Mouse (Mus musculus) limb, embryonic 13.5 days (tissue): ENCODE results near the gene Snorc. TPM values are rescaled to one million over a fixed set of nuclear protein-coding genes. Genes with fewer than 3 reads are reported as not detected.

Experiments used
- ATAC-seq: fragments of 200-750 bp; cut with Nextera tagmentation; 2 replicates; pipeline ENCODE4 v1.8.0; 2017; ENCODE audit warnings: low read depth, moderate number of reproducible peaks, moderate TSS enrichment; ENCODE audit not compliant: low FRiP score
- H3K27ac ChIP-seq: fragments of 300-500 bp; sonication (generic); 2 replicates; pipeline ENCODE4 v1.5.1; 2015; ENCODE audit warnings: inconsistent platforms, mild to moderate bottlenecking, moderate library complexity
- H3K27me3 ChIP-seq: fragments of 300-500 bp; sonication (generic); 2 replicates; pipeline ENCODE4 v1.6.1; 2015; ENCODE audit warnings: mild to moderate bottlenecking, inconsistent platforms
- H3K36me3 ChIP-seq: fragments of 300-500 bp; sonication (generic); 2 replicates; pipeline ENCODE4 v1.6.1; 2015; ENCODE audit warnings: inconsistent platforms, mild to moderate bottlenecking, moderate library complexity
- H3K4me1 ChIP-seq: fragments of 300-500 bp; sonication (generic); 2 replicates; pipeline ENCODE4 v1.6.1; 2015; ENCODE audit warnings: inconsistent platforms
- H3K4me2 ChIP-seq: fragments of 300-500 bp; sonication (generic); replicated peaks from 2 replicates; pipeline ENCODE4 v1.6.1; 2015; ENCODE audit warnings: inconsistent platforms, mild to moderate bottlenecking, moderate library complexity
- H3K4me3 ChIP-seq: fragments of 300-500 bp; sonication (generic); 2 replicates; pipeline ENCODE4 v1.5.1; 2015; ENCODE audit warnings: moderate library complexity, mild to moderate bottlenecking, inconsistent platforms
- H3K9ac ChIP-seq: fragments of 300-500 bp; sonication (generic); 2 replicates; pipeline ENCODE4 v1.6.1; 2015; ENCODE audit warnings: mild to moderate bottlenecking, inconsistent platforms
- H3K9me3 ChIP-seq: fragments of 300-500 bp; sonication (generic); 2 replicates; pipeline ENCODE4 v1.6.1; 2016; ENCODE audit warnings: inconsistent platforms
- WGBS: fragments of 180-500 bp; shearing (Covaris S2); methylation state at CpG from one replicate; pipeline ENCODE4 v1.1.7; 2015; 5-methylcytosine and 5-hydroxymethylcytosine counted together
- polyA plus RNA-seq: library from polyadenylated mRNA; unstranded; fragments of >200 nt; fragmentation: Nextera tagmentation; extraction: Ambion mirVana; gene quantifications from 2 replicates; pipeline ENCODE4 v1.2.1, GENCODE M21; 2015

The Snorc gene
- polyA plus RNA-seq, 1 experiment from 2014 or later = 32.2 TPM

DNA sequence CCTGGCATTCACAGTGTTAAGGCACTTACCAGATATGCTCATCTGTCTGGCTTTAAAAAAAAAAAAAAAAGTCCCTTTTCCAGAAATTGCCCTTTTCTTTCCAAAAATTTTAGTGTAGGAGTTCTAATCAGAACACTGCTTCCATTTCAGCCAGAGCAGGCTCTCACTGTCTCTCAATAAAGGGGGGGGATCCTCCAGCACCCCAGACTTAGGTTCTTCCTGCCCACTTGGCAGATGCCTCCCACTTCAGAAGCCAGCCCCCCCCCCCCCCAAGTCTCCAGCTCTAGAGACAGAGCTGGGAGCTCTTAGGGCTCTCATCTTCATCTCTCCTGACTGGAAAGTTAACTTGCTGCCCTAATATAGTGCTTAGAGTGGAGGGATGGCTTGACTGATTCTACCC, 50.4 kb downstream of the Snorc start:
- Histone ChIP-seq H3K36me3 (no peaks in the 10 kb centered on the region), H3K4me1 (no peaks in the 10 kb centered on the region), H3K4me3 (no peak overlapping the region), H3K4me2 (no peak overlapping the region), H3K27me3 (no peaks in the 10 kb centered on the region), H3K27ac (no peak overlapping the region), H3K9ac (no peak overlapping the region), H3K9me3 (no peaks in the 10 kb centered on the region)
- no peak for ATAC-seq

DNA sequence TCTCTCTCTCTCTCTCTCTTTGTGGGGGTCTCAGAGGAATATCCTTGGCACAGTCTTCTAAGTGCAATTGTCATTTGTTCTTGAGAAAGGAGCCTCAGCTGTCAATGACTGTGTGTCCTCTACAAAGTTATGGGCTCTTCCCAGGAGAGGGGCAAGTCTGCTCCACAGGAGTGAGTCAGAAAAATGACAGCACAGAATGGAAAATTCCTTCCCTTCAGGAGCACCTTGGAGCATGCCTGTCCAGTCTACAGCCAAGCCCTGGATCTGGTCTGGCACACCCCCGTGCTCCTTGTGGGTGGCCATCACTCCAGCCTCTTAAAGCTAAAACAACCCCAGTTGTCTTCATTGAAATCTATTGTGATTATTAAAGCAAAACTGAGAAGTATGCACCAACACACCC, 51.5 kb downstream of the Snorc start:
- 74% methylated on average over 1 of the region's 1 CpGs for whole genome bisulfite sequencing
- Histone ChIP-seq H3K4me2 (no peak overlapping the region), H3K4me3 (no peak overlapping the region), H3K27me3 (no peaks in the 10 kb centered on the region), H3K36me3 (no peaks in the 10 kb centered on the region), H3K9me3 (no peaks in the 10 kb centered on the region), H3K4me1 (no peaks in the 10 kb centered on the region), H3K9ac (no peak overlapping the region), H3K27ac (no peak overlapping the region)
- no peak for ATAC-seq

DNA sequence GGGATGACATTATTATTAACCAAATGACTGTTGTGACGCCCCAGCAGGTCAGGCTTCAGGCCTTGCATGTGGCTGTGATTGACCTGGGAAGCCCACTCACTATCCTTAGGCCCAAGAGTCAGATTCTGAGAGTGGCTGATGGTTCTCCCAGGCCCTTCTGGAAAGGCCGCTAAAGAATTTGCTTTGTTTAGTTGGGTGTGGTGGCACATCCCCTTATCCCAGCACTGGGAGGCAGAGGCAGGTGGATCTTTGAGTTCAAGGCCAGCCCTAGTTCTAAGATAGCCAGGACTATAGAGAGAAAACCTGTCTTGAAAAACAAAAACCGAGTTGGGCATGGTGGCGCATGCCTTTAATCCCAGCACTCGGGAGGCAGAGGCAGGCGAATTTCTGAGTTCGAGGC, 55.0 kb downstream of the Snorc start:
- Histone ChIP-seq H3K9me3 (no peaks in the 10 kb centered on the region), H3K9ac (no peak overlapping the region), H3K4me2 (no peak overlapping the region), H3K4me1 (no peaks in the 10 kb centered on the region), H3K4me3 (no peak overlapping the region), H3K27ac (no peak overlapping the region), H3K36me3 (no peaks in the 10 kb centered on the region), H3K27me3 (no peaks in the 10 kb centered on the region)
- 94% methylated on average over 7 of the region's 7 CpGs for WGBS
- ATAC-seq = no peak

Other genes with a start within 250 kb of the Snorc start
- 0.69 and 0.89 TPM in 2 replicates for gene Efhd1, start 205.9 kb upstream of the Snorc start, polyA plus RNA-seq
- gene Gigyf2, start 143.3 kb upstream of the Snorc start, polyA plus RNA-seq = 62.7 and 65.3 TPM in 2 replicates
- 0.84 and 1.0 TPM in 2 replicates for gene Kcnj13, start 75.5 kb upstream of the Snorc start, polyA plus RNA-seq
- gene Neu2, start 39.6 kb downstream of the Snorc start, polyA plus RNA-seq = not detected in 2 replicates
- gene Ngef, start 103.6 kb downstream of the Snorc start, polyA plus RNA-seq = 1.0 and 1.2 TPM in 2 replicates
- 4.7 and 5.6 TPM in 2 replicates for gene Inpp5d, start 150.0 kb downstream of the Snorc start, polyA plus RNA-seq